Mouse (Mus musculus): ENCODE data around the gene Actl6a. TPM values are rescaled to one million over a fixed set of nuclear protein-coding genes. Genes with fewer than 3 reads are reported as not detected.

The Actl6a gene
- polyA plus RNA-seq, 1 experiment from 2014 or later, result 126 TPM

DNA sequence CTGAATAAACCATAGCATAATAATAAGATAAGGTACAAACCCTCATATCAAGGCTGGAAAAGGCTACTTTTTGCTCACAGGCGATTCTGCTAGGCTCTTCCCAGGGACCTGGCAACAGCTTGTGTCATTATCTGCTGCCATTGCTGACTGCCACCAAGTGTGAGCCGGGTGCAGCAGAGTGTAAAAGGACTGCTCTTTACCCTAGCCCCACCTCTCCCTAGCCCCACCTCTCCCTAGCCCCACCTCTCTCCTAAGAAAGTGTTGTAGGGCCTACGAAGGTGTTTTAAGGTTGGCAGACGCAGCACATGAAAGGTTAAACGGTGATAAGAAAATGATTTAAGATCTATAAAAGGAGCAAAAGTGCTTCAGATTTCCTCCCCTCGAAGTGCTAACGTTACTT, 57.8 kb downstream of the Actl6a start:
- 55% methylated on average over 7 of the region's 7 CpGs for WGBS
- H3K4me3 ChIP-seq, result no peak overlapping the region
- H3K27ac ChIP-seq (replicated peaks), result no peak overlapping the region
- no peak overlapping the region for H3K4me2 ChIP-seq (replicated peaks)
- H3K36me3 ChIP-seq, result no peaks in the 10 kb centered on the region
- no peaks in the 10 kb centered on the region for H3K9me3 ChIP-seq
- no peak overlapping the region for H3K9ac ChIP-seq (replicated peaks)
- no peak for ATAC-seq (replicated peaks)
- no peaks in the 10 kb centered on the region for H3K27me3 ChIP-seq
- no peaks in the 10 kb centered on the region for H3K4me1 ChIP-seq

GRCm38 (mm10) chr3:32770781-32771180, 64.7 kb downstream of the Actl6a start:
- Histone ChIP-seq H3K27ac (replicated peaks) (no peak overlapping the region), H3K9ac (replicated peaks) (no peak overlapping the region), H3K4me2 (replicated peaks) (no peak overlapping the region), H3K4me3 (no peak overlapping the region), H3K9me3 (no peaks in the 10 kb centered on the region), H3K4me1 (no peaks in the 10 kb centered on the region), H3K27me3 (no peaks in the 10 kb centered on the region), H3K36me3 (no peaks in the 10 kb centered on the region)
- 76% methylated on average over 2 of the region's 2 CpGs for WGBS
- no peak for ATAC-seq (replicated peaks)

Other genes with a start within 250 kb of the Actl6a start
- 0.14 and 0.25 TPM in 2 replicates for gene Kcnmb3, start 214.1 kb upstream of the Actl6a start, polyA plus RNA-seq (2015; fragmentation: Nextera tagmentation; extraction: Ambion mirVana)
- gene Zfp639, start 196.0 kb upstream of the Actl6a start, polyA plus RNA-seq (2015; fragmentation: Nextera tagmentation; extraction: Ambion mirVana), result 37.9 and 39.3 TPM in 2 replicates
- gene Mfn1, start 176.8 kb upstream of the Actl6a start, polyA plus RNA-seq (2015; fragmentation: Nextera tagmentation; extraction: Ambion mirVana), result 34.4 and 35.6 TPM in 2 replicates
- gene Gnb4, start 89.7 kb upstream of the Actl6a start, polyA plus RNA-seq (2015; fragmentation: Nextera tagmentation; extraction: Ambion mirVana), result 70.9 and 71.8 TPM in 2 replicates
- 287 and 299 TPM in 2 replicates for gene Ndufb5, start 30.7 kb downstream of the Actl6a start, polyA plus RNA-seq (2015; fragmentation: Nextera tagmentation; extraction: Ambion mirVana)
- gene Mrpl47, start 31.3 kb downstream of the Actl6a start, polyA plus RNA-seq (2015; fragmentation: Nextera tagmentation; extraction: Ambion mirVana), result 36.6 and 38.1 TPM in 2 replicates
- gene Usp13, start 111.2 kb downstream of the Actl6a start, polyA plus RNA-seq (2015; fragmentation: Nextera tagmentation; extraction: Ambion mirVana), result 8.2 and 9.4 TPM in 2 replicates